Mouse (Mus musculus) C2C12 (cell line): ENCODE results near the gene Clybl.

Source experiments
- CEBPB ChIP-seq: IDR thresholded peaks from one replicate; pipeline ENCODE4 v1.6.1; 2011; ENCODE audit warnings: low read depth, mild to moderate bottlenecking, control low read depth, moderate library complexity
- CTCF ChIP-seq: IDR thresholded peaks from one replicate; pipeline ENCODE4 v1.5.1; 2011; ENCODE audit not compliant: control insufficient read depth, insufficient read depth, insufficient read length
- FOSL1 ChIP-seq: IDR thresholded peaks from one replicate; pipeline ENCODE4 v1.8.0; 2011; ENCODE audit warnings: mild to moderate bottlenecking, low read length; ENCODE audit not compliant: poor library complexity, insufficient read depth, severe bottlenecking
- MAX ChIP-seq: IDR thresholded peaks from one replicate; pipeline ENCODE4 v1.6.1; 2011; ENCODE audit warnings: mild to moderate bottlenecking, control low read depth
- MYOD1 ChIP-seq: IDR thresholded peaks from one replicate; pipeline ENCODE4 v1.6.1; 2011; ENCODE audit warnings: low read depth; ENCODE audit not compliant: control insufficient read depth, insufficient read length
- MYOG ChIP-seq: IDR thresholded peaks from one replicate; pipeline ENCODE4 v1.6.1; 2011; ENCODE audit not compliant: control insufficient read depth, insufficient read length; ENCODE audit errors: extremely low read depth
- USF1 ChIP-seq: IDR thresholded peaks from one replicate; pipeline ENCODE4 v1.6.1; 2011; ENCODE audit warnings: low read depth, mild to moderate bottlenecking, control low read depth, moderate library complexity

GRCm38 (mm10) chr14:122341591-122342360 lies 160.3 kb downstream of the Clybl start:
- TF ChIP-seq CTCF (no peak), USF1 (no peak), FOSL1 (no peak), MYOD1 (no peak), MYOG (no peak), MAX (no peak), CEBPB (no peak)
